Mouse (Mus musculus) cerebellum, adult 11-12 months (tissue): ENCODE results near the gene Ankrd6.
A peak's percentile ranks its signal among the peaks of the same experiment; 100 is the strongest.

Source experiments
- DNase-seq: peaks from one replicate; pipeline ENCODE4 v3.0.0; 2022

The Ankrd6 gene

GRCm38 (mm10) chr4:32891341-32891740, 59.3 kb downstream of the Ankrd6 start:
- no peak for DNase-seq

GRCm38 (mm10) chr4:32890735-32891098, 59.9 kb downstream of the Ankrd6 start:
- no peak for DNase-seq

DNA sequence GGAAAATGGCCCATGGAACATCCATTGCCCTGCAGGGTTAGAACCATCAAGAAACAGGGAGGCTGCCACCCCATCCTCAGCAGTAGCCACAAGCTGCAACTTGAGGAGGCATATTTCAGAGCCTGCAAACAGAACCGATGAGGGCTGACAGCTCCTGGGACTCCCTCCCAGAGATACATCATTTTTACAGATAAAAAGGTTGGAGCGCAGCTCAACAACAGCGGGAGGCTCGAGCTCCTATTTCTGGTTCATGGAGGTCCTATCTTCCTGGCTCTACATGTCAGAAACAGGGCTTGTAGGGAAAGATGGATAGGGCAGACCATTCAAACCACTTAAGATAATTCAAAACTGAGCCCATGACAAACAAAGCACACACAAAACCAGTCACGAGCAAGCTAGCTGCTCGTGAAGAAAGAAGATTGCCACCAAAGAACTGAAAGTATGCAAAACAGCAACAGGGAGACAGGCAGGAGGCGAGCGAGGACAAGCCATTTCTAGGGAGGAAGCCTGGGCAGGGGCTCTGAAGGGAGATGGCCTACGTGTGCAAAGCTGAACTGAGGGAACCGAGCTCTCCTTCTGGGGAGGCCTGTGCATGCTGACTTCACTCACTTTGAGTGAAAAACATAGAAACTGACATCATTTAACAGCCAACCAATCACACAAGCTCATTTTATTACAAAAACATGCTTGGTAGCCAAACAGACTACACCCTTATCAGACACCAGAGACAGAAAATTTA, 60.5 kb downstream of the Ankrd6 start:
- DNase-seq, result no peak

DNA sequence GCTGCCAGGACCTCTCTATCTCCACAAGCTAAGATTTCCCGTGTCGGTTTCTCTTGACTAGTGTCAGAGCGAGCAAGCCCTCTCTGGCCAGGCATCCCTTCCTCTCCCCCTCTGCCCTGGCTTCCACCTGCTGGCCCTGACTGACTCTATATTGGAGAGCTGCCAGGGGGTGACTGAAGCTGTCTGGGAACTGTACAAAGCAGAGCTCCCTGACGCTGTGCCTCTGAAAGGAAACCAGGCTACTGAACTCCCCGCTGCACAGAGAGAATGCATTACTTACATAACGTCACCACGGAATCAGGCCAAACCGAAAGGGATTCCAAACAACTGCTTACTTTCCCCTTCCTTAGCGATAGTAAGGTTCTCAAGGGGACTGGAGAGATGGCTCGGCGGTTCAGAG, 61.4 kb downstream of the Ankrd6 start:
- peak; percentile 46 for DNase-seq

GRCm38 (mm10) chr4:32886479-32886878, 64.2 kb downstream of the Ankrd6 start:
- no peak for DNase-seq

DNA sequence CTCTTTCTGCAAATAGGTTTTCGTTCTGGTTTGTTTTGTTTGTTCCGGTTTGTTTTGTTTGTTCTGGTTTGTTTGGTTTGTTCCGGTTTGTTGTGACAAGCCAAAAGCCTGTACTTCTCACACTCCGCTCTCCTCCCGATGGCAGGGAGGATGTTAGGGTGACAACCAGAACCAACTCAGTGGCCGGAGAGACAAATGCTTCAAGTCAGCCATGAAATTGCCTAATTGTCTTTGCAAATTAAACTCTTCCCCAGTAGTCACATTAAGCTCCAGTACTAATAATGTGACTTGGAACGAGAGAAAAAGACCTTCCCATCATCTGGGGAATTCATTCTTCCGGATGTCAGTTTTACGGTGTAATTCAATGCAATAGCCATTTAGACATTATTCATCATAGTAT, 66.0 kb downstream of the Ankrd6 start:
- no peak for DNase-seq

- DNase-seq, result no peak
Observed at GRCm38 (mm10) chr4:32881001-32881400, 69.6 kb downstream of the Ankrd6 start.

GRCm38 (mm10) chr4:32874669-32875068, 76.0 kb downstream of the Ankrd6 start:
- no peak for DNase-seq

DNA sequence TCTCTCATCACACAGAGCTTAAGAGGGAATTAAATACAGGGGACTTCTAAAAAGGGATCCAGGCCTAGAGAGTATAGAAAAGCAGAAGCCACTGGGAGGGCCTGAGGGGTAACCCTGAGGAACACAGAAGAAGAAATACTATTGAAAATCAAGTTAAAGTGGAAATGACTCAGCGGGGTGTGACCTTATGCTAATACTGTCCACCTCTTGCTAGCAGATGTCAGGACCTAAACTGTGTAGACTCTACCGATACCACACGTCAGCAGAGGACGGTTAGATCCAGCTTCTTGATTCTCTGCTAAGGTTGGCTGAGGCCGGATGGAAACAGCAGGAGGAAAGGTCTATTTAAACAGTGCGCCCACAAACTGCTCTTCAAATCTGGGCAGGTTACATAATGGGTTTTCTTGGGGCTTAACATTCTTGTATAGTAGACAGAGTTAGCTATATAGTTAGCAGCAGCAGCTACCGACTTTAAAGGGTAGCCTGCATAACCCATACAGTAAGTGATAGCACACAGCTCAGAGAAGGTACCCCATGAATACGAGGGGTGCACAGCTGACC, 78.4 kb downstream of the Ankrd6 start:
- DNase-seq, result no peak

GRCm38 (mm10) chr4:32869370-32869769, 81.3 kb downstream of the Ankrd6 start:
- no peak for DNase-seq

DNA sequence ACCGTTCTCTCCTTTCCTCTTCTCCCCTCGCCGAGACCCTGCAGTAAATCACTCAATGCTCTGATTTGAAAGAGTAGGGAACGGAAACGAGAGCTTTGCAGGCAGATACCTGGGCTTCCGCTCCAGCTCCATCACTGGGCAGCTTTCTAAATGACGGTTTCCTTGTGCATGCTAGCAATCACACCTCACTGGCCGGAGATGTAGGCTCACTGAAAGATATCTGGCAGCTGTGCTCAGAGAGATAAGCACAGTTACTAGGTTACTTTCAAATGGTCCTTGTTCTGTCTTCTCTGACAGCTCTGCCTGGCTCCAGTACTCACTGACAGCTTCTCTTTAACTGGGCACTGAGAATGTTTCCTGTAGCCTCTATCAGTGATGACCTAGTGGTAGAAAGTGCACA, 81.8 kb downstream of the Ankrd6 start:
- DNase-seq, result no peak

DNA sequence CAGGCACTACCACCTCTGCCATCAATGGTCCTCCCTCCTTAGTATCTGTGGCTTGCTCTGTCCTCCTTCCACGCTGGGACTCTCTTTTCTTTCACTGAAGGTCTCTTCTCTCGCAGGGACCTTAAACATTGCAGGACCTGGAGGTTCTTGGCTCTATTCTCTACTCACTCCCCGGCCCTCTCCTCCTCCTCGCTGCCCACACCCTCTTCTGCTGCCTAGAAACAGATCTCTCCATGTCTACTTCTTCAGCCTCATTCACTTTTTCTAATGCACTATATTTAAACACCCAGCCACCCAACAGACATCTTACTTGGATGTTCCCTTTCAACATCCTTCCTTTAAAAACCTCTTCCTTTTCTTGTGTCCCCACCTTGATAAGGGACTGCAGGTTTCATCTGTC, 82.2 kb downstream of the Ankrd6 start:
- DNase-seq, result no peak

DNA sequence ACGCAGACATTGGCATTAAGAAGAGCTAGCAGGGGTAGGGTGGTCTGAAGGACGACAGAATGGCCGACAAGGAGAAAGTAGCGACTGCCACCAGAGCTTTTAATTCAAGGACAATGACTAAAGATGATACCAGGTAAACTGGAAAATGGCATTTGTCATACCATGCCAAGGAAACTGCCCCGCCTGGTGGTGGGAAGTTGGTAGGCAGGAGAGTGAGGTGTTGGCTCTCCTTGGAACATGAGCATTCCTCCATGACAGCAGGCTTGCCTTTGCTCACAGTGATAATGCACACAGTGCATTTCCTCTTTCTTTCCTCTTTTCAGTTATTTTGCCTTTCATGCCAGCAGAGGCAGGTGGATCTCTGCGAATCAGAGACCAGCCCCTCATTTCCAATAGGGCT, 83.2 kb downstream of the Ankrd6 start:
- DNase-seq, result no peak

- DNase-seq, result no peak
Observed at GRCm38 (mm10) chr4:32864867-32865242, 85.8 kb downstream of the Ankrd6 start.

GRCm38 (mm10) chr4:32864131-32864866, 86.3 kb downstream of the Ankrd6 start:
- DNase-seq, result no peak

GRCm38 (mm10) chr4:32863447-32864130, 87.1 kb downstream of the Ankrd6 start:
- DNase-seq, result no peak

DNA sequence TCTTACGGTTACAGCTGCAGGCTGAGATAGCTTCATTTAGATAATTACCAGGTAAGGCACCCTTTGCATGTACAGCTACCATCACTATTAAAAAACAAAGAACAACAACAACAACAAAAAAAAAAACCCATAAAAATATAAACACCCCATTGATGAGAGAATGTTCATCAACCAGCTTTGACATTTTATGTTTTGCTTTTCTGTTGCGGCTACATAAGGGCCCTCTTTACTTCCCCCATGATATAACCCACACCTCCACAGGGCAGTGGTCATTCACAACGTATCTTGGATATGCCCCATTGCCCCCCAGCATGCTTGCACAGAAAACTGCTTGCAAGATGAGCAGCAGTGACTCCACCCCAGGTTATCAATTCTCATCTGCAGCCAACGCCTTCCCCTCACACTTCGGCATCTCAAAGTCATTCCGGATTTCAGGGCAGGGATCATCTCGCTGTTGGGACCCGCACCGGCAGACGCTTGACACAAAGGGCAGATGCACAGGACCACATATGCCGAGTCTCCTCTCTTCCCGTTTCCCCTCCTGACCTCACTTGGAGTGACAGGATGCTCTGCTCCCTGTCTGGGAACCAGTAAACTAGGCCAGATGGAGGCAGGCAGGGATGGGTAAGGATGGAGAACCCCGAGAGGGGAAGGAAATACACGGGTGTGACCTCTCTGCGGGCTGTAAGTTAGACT, 87.7 kb downstream of the Ankrd6 start:
- DNase-seq, result no peak

DNA sequence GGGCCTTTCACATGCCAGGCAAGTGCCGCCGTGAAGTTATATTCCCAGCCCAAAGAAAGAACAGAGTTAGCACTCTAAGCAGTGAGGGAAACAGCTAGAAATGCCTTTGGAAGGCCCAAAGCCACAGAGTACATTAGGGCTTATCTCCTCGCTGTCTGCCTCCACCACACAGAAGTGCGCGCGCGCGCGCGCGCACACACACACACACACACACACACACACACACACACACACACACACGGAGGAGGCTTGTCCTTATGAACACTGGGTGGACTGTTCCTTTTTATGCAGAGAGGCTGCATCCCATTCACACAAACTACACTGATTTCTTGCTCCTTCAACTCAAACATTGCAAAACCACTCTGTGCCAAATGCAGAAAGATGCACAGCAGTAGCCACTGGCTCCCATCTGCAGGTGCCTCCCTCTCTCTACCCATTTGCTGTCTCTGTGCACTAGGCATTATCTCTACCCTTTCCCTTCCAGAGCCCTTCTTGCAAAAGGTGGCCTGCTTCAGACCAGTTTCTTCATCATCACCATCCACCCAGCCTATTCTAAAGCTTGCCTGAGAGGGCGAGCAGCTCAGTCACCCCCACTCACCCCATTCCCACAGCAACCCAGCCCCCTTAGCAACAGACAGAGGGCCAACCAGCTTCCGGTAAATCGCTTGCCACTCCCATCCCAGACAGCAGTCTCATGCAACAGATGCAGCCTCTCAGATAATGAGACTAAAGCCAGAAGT, 88.5 kb downstream of the Ankrd6 start:
- no peak for DNase-seq

GRCm38 (mm10) chr4:32860184-32860965, 90.3 kb downstream of the Ankrd6 start:
- no peak for DNase-seq

DNA sequence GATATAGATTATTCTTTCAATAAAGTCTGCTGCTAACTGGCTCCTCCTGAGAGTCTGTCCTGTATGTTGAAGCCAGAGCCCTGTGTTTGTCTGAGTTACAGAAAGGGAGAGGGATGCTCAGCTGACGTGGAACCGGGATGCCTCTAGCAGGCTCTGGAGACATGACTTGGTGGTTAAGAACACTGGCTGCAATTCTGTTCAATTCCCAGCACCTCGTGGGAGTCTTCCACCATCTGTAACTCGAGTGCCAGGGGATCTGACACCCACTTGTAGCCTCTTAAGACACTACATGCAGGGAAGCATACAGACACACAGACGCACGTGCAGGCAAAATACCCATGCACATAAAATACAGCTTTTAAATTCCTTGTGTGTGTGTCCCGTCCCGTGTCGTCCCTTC, 95.1 kb downstream of the Ankrd6 start:
- DNase-seq, result no peak

DNA sequence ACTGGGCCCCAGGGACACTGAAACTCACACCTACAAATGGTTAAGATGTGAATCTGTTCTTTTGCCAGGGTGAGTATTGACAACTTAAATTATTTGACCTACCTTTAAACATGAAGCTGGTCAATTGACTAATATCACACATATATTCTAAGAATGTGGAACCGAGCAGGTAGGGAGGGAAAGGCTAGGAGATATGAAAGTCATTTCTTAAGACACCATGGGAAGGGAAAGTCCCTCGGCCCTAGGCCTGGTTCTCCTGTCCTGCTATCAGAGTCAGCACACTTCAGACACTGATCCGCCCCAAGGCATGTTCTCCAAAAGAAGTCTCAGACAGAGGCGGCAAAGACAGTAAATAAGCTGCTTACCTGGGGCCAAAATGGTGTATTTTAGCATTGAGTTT, 95.7 kb downstream of the Ankrd6 start:
- DNase-seq, result no peak
